Mouse (Mus musculus): ENCODE measurements around the gene Sobp.

Sobp gene

GRCm38 (mm10) chr10:43174326-43175155 lies at the start of gene Sobp, which contains the start of gene 9030612E09Rik:
TSS of gene Sobp (minus strand) at chr10:43174530.
TSS of gene 9030612E09Rik (plus strand) at chr10:43174704.
- DNase-seq = peak; percentile 7

GRCm38 (mm10) chr10:43223391-43223790 lies 49.1 kb upstream of the Sobp start:
- DNase-seq = no peak

DNA sequence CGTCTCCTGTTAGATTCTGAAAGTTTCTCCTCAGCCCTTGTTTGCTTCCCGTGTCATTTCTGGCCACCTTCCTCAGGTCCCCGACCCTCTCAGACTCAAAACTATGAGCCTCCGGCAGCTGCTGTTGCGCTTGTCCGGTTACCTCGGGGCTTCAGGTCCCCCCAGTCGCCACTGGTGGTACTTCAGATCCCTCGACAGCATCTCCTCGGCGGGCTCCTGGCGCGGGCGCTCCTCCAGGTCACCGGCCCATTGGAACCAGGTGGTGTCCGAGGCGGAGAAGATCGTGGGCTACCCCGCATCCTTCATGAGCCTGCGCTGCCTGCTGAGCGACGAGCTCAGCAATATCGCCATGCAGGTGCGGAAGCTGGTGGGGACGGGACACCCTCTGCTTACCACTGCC lies 47.3 kb upstream of the Sobp start:
- peak; percentile 16 for DNase-seq

- peak; percentile 98 for DNase-seq
Measured at GRCm38 (mm10) chr10:43220910-43221625, 46.7 kb upstream of the Sobp start, which contains the start of gene Pdss2. TSS of gene Pdss2 (plus strand) at chr10:43221486.

DNA sequence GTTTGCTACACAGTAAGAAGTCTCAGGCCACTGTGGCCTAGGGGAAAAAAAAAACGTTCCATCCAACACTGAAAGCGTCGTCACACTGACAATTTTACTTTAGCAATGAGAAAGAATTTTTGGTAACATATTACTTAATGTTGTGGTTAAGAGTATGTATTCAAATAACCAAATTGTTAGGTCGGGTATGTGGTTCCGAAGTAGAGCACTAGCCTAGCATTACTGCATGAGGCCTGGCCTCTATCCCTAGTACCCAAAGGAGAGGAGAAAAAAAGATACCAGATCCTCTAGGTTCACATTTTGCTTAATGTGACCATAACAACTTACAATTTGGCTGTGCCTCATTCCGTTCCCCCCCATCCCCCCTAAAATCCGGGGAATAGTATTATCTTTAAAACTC lies 46.1 kb upstream of the Sobp start:
- DNase-seq = peak; percentile 11

GRCm38 (mm10) chr10:43217361-43217900 lies 43.1 kb upstream of the Sobp start:
- DNase-seq = no peak

GRCm38 (mm10) chr10:43211866-43212265 lies 37.5 kb upstream of the Sobp start:
- DNase-seq = peak; percentile 48

DNA sequence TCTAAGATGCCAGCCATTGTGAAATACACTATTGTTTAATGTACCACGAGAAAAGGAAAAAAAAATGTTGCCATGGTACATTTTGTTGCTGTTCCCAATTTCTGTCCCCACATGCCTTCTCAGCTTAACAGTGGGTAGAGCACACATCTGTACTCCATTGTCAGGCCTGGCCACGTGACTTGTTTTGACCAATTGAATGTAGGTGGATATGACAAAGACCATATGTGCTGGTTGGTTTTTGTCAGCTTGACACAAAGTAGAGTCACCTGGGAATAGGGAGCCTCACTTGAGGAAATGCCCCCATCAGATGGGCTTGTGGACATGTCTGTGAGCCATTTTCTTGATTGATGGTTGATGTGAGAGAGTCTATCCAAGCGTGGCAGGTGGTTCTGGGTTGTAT lies 29.5 kb upstream of the Sobp start:
- no peak for DNase-seq

GRCm38 (mm10) chr10:43200206-43200605 lies 25.9 kb upstream of the Sobp start:
- no peak for DNase-seq

DNA sequence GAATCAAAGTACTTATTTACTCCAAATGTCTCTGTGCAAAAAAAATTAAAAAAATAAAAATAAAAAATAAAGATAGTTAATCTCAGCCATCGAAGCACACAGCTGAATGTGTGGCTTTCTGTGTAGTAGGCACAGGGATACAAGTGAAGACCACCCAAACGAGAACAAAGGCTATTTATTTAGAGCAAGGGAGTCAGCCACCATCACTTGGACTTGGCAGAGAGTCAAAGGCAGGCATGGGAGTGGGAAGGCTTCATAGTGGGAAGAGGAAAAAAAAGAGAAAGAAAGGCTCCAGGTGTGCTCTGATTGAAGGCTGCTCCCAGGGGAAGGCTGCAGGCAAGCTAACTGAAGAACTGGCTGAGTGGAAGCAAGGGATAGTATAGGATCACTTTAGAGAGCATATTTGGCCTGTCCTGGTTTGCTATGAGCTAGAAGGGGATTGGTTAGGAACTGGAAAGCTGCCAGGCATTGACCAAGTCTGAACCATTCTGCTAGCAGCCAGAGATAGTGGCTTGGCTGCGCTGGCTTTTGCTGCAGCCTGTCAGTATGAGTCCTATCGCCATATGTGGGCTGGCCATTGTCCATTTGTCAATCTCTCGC lies 6.1 kb upstream of the Sobp start:
- no peak for DNase-seq

DNA sequence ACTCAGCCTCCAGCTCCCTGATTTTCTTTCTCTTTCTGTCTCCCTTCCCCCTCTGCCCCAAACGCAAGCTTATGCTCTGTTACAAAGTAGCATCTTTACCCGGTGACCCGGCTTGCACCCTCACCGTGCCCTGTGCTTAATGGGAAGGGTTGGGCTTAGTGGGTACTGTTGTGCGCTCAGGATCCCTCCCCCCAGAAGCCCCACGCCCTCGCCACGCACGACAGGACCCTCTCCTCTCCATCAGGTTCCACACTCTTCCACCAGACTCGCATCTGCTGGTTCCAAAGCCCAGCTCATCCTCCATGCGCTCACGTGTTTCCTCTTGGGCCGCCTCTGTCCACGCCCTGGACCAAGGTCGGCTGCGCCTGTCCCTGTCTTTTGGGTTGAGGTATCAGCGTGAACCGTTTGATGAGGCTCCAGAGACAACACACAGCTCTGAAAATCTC lies 849 bp upstream of the Sobp start:
- DNase-seq = no peak

GRCm38 (mm10) chr10:43173828-43174325 lies 453 bp downstream of the Sobp start:
- DNase-seq = no peak

DNA sequence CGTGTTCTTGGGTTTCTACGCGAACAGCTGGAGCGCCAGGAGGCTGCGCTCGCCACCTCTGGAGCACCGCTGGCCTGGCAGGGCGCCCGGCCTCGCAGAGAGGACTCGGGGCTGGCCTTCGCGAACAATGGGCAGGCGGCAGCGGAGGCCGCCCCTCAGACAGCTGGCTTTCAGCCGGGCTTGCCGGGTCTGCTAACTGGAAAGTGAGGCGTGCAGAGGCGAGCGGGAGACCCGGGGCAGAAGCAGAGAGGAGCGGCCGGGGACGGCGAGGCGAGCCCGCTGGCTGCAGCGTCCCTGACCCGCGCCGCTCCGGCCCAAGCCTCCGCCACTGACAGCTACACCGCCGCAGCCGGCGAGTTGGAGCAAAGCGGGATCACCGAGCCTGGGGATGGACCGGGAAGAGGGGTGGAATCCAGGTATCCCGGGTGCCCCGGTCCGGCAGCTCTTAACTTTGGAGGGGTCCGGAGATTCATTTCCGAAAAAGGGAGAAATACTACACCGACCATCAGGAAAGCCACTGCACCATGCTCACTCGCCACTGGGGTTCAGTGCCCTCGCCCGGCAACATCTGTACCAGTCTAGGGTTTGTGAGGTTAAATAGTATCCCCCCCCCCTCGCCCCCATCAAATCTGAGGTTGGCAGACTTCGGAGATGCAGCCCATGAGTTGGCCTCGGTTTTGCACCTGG lies 1.0 kb downstream of the Sobp start:
- DNase-seq = peak; percentile 43

GRCm38 (mm10) chr10:43172554-43172953 lies 1.8 kb downstream of the Sobp start:
- no peak for DNase-seq

- DNase-seq = no peak
Measured at GRCm38 (mm10) chr10:43172066-43172465, 2.3 kb downstream of the Sobp start.

DNA sequence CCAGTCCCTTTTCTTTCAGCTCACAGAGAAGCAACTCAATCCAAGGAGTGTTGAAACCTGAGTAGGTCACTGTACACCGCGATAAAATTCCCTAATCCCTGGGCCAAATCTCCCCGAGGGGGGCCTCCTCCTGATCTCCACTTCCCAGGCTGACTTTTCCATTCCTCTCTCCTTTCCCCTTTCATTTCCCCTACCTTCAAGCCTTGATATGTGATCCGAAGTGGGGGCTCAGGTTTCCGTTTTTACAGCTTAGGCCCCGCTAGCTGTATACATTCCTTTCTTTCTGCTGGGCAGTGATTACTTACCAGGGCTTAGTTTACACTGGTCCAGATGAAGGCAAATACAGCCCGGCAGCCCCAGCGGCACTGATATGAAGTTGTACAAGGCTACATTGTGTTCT lies 3.2 kb downstream of the Sobp start:
- DNase-seq = no peak

DNA sequence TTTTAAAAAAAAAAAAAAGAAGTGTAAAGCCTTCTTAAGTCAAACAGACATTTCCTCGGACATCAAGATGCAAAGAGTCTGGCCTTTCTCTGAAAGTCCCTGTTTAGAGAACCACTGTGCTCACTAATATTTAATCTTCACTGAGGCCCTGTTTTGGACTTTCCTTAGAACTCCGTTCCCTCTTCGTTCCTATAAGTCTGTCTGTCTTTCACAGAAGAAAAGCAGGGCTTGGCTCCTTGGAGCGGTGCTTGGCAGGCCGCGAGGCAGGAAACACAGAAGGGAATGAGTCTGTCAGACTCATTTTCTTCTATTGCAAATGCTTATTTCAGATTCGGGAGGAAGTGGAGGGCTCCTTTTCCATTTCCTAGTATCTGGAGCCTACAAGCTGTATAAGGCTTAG lies 5.5 kb downstream of the Sobp start:
- DNase-seq = no peak

DNA sequence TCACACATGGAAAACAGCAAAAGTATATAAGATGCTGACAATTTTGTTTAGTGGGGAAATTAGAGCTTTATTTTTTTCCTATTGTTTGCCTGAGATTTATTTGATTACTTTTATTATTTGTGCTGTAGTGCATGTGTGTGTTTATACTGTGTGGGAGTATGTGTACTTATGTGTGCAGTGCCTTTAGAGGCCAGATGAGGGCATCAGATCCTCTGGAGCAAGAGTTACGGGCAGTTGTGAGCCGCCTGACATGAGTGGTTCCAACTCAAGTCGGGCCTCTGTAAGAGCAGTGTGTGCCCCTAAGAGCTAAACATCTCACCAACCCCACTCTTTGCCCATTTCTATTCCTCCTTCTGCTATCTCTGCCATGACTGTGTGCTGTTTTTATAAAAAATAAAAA lies 7.5 kb downstream of the Sobp start:
- DNase-seq = no peak

- no peak for DNase-seq
Measured at GRCm38 (mm10) chr10:43166146-43166545, 8.2 kb downstream of the Sobp start.

- no peak for DNase-seq
Measured at GRCm38 (mm10) chr10:43164406-43164805, 9.9 kb downstream of the Sobp start.

GRCm38 (mm10) chr10:43162318-43162717 lies 12.0 kb downstream of the Sobp start:
- DNase-seq = no peak

DNA sequence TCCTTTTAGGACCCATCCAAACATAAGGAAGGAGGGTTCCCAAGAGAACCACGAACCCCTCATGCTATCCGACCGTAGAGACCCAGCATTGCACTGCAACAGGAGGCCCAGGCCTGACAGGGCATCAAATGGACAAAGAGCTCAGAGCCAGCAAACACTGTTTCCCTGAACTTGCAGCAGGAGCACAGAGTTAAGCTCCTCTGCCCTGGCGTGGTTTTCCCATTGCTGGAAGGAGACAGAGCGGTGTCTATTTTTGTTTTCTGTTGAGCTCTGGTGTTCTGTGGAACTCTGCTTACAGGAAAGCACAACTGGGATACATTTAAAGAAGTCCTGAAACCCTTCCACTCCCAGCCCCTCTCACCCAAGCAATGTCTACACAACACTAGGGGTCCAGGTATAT lies 15.0 kb downstream of the Sobp start:
- no peak for DNase-seq

DNA sequence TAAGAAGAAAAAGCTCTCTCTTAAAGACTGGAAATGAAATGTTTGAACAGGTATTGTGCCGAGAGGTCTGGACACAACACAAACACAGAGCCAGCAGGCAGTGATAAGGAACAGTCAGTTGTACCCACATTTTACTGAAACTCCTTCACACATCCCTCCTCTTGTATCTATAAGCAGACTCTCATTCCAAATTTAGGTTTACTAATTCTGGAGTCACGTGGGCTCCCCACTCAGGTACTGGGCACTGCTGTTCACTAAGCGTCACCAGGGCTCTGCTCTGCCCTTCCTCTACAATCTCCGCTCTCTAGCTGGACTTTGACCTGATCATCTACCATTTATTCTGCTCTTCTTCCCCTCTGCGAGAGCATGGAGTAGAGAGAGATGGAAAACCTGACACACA lies 15.4 kb downstream of the Sobp start:
- no peak for DNase-seq
